Mouse (Mus musculus): ENCODE measurements at regions not wholly inside any gene's neighbourhood (a gene's known extent, or its start where the extent isn't known, plus 50 kb on each side); places are given as distances from the start of the nearest gene placed in this dataset.

- intact Hi-C loops (cut with DNase I): no loop called here
- no peak for DNase-seq (ENCODE audit: extremely low spot score in 1 of 2, low spot score in 2 of 2)
These were observed 1359.9 kb downstream of the Defb40 start for GRCm38 (mm10) chr8:17618147-17618546.

GRCm38 (mm10) chr8:17602861-17603260 is 1375.2 kb downstream of the Defb40 start:
- DNase-seq (ENCODE audit: extremely low spot score in 1 of 2, low spot score in 2 of 2): no peak
- intact Hi-C loops (cut with DNase I): no loop called here

- intact Hi-C loops (cut with DNase I): no loop called here
- DNase-seq (ENCODE audit: extremely low spot score in 1 of 2, low spot score in 2 of 2): no peak
These were observed 1379.3 kb downstream of the Defb40 start for GRCm38 (mm10) chr8:17598736-17599135.

- intact Hi-C loops (cut with DNase I): no loop called here
- no peak for DNase-seq (ENCODE audit: extremely low spot score in 1 of 2, low spot score in 2 of 2)
These were observed 1381.5 kb downstream of the Defb40 start for GRCm38 (mm10) chr8:17596559-17596958.

- intact Hi-C loops (cut with DNase I): no loop called here
- DNase-seq (ENCODE audit: extremely low spot score in 1 of 2, low spot score in 2 of 2): no peak
These were observed 1383.4 kb downstream of the Defb40 start for GRCm38 (mm10) chr8:17594607-17595006.

GRCm38 (mm10) chr8:17590135-17590534 is 1387.9 kb downstream of the Defb40 start:
- no peak for DNase-seq (ENCODE audit: extremely low spot score in 1 of 2, low spot score in 2 of 2)
- intact Hi-C loops (cut with DNase I): no loop called here

GRCm38 (mm10) chr8:17588189-17588588 is 1389.9 kb downstream of the Defb40 start:
- intact Hi-C loops (cut with DNase I): no loop called here
- DNase-seq (ENCODE audit: extremely low spot score in 1 of 2, low spot score in 2 of 2): no peak

- intact Hi-C loops (cut with DNase I): no loop called here
- no peak for DNase-seq (ENCODE audit: extremely low spot score in 1 of 2, low spot score in 2 of 2)
These were observed 1390.7 kb downstream of the Defb40 start for GRCm38 (mm10) chr8:17587261-17587861.

All from left cerebral cortex, postnatal 10 days (tissue).